Mouse (Mus musculus): ENCODE data around the gene Slc37a1.

GRCm38 (mm10) chr17:31321425-31321824 lies 34.8 kb downstream of the Slc37a1 start:
- TF ChIP-seq CTCF (conservative IDR thresholded peaks at IDR 0.05; ENCODE audit: low read length) (no peak), POU5F1 (IDR thresholded peaks at IDR 0.05; ENCODE audit: borderline replicate concordance, low read length) (no peak)
